Mouse (Mus musculus): ENCODE measurements around the gene Spock3. TPM values are rescaled to one million over a fixed set of nuclear protein-coding genes. Genes with fewer than 3 reads are reported as not detected.
"Not testable (repeated sequence)": the region's sequence is repeated elsewhere in the genome, so short reads cannot be mapped to it uniquely, and the experiment has no call there.

The Spock3 gene
- under 1 TPM; 0.15 to 0.64 TPM for total RNA-seq (2021)
- long read RNA-seq, experiment 1 = 0 reads
- long read RNA-seq, experiment 2 = 0 reads

DNA sequence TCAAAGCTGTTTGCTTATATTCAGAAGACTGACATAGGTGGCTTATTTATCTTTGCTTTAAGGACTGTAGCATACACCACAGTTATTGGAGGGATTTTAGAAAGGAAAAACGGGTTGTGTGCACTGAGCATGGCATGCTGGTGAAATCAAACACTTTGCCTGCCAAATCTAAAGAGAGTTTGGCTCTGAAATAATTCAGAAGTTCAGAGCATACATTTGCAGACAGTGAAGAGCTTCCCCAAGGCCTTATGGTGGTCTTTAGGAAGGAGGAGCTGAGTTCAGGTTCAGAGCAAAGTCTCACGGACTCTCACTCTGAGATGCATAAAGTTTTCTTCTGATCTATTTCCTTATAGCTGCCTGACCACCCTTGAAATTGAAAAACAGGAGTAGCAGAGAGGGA, at the start of gene Spock3:
Spock3 (plus strand) TSS at position 301 of the 400 bp plus-strand sequence.
- intact Hi-C loops (cut with DNase I) = no loop called here
- no peak for DNase-seq

- DNase-seq = no peak
- intact Hi-C loops (cut with DNase I) = no loop called here
These were observed 645 bp downstream of the Spock3 start for GRCm38 (mm10) chr8:62951173-62952134.

- no peak for DNase-seq
- intact Hi-C loops (cut with DNase I) = no loop called here
These were observed 1.7 kb downstream of the Spock3 start for GRCm38 (mm10) chr8:62952481-62952880.

GRCm38 (mm10) chr8:62962608-62963007, 11.8 kb downstream of the Spock3 start:
- DNase-seq = no peak
- intact Hi-C loops (cut with DNase I) = no loop called here

DNA sequence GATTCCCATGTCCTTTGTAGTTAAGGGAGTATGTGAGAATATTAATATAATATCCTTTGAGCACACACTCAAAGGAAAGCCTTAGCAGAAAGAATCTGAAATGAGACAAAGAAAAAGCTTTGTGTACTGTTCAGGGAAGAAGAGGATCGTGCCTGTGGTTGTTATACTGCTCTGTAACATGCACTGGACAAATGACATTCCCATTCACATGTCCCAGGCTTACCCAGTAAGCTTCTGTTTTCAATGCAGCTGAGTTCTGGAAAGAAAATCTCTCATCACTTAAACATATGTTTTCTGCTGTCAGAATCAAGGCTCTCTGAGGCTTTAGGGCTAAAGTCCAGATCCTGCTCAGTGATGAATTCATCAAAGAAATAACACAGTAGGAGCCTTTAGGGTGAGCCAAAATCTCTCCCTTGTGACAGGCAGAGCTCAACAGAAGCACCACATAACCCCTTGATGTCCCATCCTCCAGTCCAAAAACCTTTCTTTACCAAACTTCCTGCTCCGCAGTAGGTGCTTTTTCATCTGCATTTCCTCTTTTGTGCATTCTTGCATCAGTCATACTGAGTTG, 19.1 kb downstream of the Spock3 start:
- intact Hi-C loops (cut with DNase I) = no loop called here
- DNase-seq = no peak

DNA sequence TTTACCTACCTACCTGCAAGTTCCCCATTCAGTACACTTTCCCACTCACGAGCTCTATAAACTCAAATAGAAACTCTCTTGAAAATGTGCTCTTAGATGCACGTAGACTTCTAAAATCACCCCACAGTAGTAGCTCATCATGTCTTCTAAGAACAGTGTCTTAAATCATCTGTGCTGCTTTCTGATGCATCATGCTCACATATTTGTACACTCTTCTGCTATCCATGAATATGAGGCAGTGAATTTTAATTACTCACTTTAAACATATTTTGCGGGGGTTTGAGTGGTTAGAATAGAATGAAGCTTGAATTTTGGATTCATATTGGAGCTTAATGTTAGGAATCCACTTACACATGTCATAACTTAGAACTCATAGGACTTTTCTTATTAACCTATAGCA, 138.2 kb downstream of the Spock3 start:
- intact Hi-C loops (cut with DNase I) = no loop called here
- no peak for DNase-seq

DNA sequence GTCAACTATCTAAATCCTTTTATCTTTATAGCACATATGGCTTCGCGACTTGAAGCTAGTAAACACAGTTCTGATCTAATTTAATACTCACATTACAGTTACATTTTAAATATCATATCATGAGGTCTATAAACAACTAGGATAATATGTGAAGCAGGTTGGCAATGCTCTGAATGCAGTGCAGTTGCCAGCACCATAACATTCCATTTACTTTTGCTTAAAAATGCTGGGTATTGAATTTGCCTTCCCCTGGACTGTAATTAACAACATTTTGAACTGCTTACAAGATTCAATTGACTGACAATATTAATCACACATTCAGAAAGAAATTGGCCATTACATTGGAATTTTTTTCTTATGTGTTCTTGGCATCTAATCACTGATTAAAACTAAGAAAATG, 147.4 kb downstream of the Spock3 start:
- DNase-seq = no peak

GRCm38 (mm10) chr8:63109761-63110160, 159.0 kb downstream of the Spock3 start:
- intact Hi-C loops (cut with DNase I) = no loop called here
- DNase-seq = no peak

More for the DNA sequence above, 147.4 kb downstream of the Spock3 start:
- intact Hi-C loops (cut with DNase I) = no loop called here

- intact Hi-C loops (cut with DNase I) = no loop called here
- DNase-seq = no peak
These were observed 162.1 kb downstream of the Spock3 start for GRCm38 (mm10) chr8:63112919-63113318.

DNA sequence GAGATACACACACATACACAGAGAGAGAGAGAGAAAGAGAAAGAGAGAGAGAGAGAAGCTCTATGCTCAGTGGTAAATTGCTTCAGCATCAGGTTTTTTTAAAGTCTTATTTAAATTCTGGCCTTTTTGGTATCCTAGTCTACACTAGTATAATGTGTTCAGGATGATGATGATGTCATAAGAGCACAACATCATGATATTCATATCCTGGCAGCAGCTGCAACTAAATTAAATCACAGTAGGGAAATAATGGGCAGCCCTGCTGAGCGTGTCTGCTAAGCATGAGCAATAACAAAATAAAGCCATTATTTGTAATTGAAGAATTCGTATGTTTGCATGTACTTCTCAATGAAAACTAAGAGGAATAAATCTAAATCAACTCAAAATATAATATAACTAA, 169.7 kb downstream of the Spock3 start:
- intact Hi-C loops (cut with DNase I) = no loop called here
- no peak for DNase-seq

GRCm38 (mm10) chr8:63135406-63135805, 184.6 kb downstream of the Spock3 start:
- intact Hi-C loops (cut with DNase I) = no loop called here
- DNase-seq = no peak

DNA sequence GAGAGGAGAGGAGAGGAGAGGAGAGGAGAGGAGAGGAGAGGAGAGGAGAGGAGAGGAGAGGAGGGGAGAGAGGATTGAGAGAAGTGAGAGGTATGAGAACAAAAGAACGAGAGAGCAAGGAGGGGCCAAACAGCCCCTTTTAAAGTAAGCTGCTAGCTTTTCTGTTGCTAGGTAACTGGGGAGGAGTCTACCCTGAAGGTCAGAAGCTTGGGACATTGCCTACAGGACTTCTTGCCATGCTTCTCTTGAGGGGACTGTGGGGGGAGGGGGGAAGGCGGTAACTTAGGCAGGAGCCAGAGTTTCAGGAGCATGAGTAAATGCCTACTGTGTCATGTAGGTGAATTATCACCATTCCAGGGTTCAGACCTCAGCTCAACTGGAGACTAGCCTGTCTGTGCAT, 213.1 kb downstream of the Spock3 start:
- DNase-seq; intact Hi-C loops (cut with DNase I): not testable (repeated sequence)

DNA sequence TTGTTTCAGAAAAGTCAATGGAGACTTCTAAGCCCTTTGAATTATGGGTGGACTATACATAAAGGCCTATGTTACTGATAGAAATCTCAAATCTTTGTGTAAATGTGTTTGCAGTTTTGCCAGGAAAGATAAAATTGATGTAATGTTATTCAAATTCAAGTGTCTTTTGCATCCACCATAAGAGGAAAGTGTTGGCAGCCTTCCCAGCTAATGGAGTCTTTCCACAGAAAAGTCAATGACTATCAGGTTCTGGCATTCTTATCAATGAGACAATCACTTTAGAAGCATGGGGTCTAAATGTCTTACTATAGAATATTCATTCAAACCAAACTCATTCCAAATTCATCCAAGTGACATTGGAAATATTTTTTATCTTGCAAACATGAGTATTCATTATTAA, 214.5 kb downstream of the Spock3 start:
- no peak for DNase-seq
- intact Hi-C loops (cut with DNase I) = no loop called here

- intact Hi-C loops (cut with DNase I) = no loop called here
These were observed 219.1 kb downstream of the Spock3 start for GRCm38 (mm10) chr8:63169956-63170355.

GRCm38 (mm10) chr8:63181272-63181671, 230.5 kb downstream of the Spock3 start:
- DNase-seq = no peak
- intact Hi-C loops (cut with DNase I) = no loop called here

More at GRCm38 (mm10) chr8:63169956-63170355, 219.1 kb downstream of the Spock3 start:
- no peak for DNase-seq

- no peak for DNase-seq
- intact Hi-C loops (cut with DNase I) = no loop called here
These were observed 308.1 kb downstream of the Spock3 start for GRCm38 (mm10) chr8:63258812-63259385.

GRCm38 (mm10) chr8:63262516-63262915, 311.7 kb downstream of the Spock3 start:
- intact Hi-C loops (cut with DNase I) = no loop called here
- no peak for DNase-seq

DNA sequence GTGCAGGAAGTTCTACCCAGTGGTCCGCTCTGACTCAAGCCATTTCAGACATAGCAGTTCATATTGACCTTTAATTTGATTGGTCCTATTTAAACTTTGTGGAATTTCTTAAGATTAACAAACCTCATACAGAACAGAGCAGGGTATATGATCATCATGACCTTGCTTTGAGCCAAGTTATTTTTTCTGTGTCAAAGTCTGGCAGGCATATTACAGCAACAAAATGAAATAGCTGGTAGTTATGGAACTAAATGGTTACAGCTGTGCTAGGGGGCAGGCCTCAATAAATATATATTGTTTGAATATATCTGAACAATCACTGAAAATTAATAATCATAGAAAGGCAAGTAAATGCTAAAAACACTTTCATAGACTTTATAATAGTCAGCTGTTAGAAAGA, 384.6 kb downstream of the Spock3 start:
- DNase-seq = no peak
- intact Hi-C loops (cut with DNase I) = no loop called here

GRCm38 (mm10) chr8:63368580-63368979, 417.8 kb downstream of the Spock3 start:
- intact Hi-C loops (cut with DNase I) = no loop called here

DNA sequence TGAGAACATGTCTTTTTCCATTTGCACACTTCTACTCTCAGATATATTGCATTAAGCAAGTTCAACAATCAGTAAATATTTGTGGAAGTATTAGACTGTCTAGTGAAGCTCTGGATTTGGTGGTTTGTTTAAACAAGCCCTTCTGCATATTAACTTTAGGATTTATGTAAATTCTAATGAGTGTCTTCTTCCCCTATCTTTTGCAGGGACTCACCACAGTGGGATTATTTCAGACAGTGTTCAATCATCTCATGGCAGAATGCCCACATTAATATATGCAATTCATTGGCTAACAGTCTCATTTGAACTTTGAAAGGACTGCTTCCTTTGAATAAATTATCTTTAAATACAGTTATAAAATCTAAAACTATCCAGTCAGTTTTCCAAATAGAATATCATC, 446.9 kb downstream of the Spock3 start:
- intact Hi-C loops (cut with DNase I) = no loop called here
- DNase-seq = no peak

More at GRCm38 (mm10) chr8:63368580-63368979, 417.8 kb downstream of the Spock3 start:
- no peak for DNase-seq
